Mouse (Mus musculus) cerebellum, postnatal 10 days (tissue): Measurements from ENCODE around the gene Orai1.
"Not testable (repeated sequence)": the region's sequence is repeated elsewhere in the genome, so short reads cannot be mapped to it uniquely, and the experiment has no call there.

ENCODE experiments used
- DNase-seq, 2 experiments: peaks; one replicate each; pipeline ENCODE4 v3.0.0; 2021; ENCODE audit warnings: mixed read lengths in 2 of 2

Gene Orai1

DNA sequence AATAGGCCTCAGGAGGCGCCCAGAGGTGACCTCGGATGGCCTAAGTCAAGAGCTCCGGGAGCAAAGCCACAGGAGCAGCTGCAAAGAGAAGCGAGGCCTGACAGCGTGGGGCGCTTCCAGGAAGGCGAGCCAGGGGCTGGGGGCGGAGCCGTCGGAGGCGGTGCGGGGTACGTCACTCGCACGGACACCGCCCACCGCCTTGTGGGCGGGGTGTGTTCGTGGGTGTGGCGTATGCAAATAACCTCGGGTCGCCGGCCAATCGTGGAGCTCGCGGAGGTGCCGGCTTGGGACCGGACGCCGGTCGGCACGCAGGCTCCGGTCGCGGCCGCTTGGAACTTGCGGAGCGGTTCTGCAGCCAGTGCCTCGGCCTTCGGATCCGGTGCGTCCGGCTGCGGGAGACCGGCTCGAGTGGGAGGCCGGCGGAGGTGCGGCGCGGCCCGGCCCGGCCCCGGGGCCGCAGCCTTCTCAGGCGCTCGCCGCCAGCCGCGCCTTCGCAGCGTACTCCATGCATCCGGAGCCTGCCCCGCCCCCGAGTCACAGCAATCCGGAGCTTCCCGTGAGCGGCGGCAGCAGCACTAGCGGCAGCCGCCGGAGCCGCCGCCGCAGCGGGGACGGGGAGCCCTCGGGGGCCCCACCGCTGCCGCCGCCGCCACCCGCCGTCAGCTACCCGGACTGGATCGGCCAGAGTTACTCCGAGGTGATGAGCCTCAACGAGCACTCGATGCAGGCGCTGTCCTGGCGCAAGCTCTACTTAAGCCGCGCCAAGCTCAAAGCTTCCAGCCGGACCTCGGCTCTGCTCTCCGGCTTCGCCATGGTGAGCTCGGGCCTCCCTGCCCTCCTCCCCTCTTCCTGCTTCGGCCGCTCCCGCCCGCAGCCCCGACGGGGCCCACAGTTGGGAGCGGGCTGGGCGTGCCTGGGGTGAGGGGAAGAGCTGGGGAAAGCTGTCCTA is at the start of gene Orai1:
Gene Orai1, plus strand, starts transcription at position 322 of the 949 bp plus-strand sequence.
- peak; percentile 98 to 99 for DNase-seq

DNA sequence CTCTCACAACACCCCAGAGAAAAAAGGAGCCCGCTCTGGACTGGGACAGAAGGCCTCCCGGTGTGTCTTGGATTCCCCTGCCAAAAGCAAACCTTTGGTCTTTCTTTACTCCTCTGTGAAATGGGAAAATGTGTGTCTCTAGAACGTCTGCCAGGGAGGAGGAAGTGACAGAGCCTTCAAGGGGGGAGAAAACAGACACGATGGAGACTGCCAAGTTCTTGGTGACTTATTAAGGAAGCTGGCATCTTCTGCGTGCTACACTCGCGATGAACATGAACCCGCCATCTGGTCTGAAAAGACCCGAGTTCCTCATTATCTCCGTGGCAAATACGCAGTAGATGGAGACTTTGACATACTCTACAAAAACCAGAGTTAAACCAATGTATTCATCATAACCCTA is 49.4 kb upstream of the Orai1 start:
- DNase-seq = peak; percentile 62 to 69

DNA sequence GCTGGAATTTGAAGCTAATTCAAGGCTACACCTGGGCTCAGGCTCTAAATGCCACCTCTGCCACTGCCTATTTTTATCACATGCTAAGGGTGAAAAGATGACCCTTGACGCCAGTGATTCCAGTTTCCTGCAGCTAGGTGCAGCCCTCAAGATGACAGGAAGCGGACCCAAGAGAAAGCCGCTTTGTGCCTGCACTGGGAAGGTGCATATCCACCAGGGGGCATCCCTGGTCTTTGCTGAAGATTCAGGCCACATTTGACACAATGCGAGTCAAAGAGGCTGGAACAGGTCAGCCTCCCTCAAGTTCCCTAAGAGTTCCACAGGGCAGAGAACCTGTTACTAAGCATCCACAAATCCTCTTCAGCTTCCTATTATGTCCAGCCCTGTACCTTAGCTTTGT is 46.6 kb upstream of the Orai1 start:
- peak; percentile 90 to 91 for DNase-seq

DNA sequence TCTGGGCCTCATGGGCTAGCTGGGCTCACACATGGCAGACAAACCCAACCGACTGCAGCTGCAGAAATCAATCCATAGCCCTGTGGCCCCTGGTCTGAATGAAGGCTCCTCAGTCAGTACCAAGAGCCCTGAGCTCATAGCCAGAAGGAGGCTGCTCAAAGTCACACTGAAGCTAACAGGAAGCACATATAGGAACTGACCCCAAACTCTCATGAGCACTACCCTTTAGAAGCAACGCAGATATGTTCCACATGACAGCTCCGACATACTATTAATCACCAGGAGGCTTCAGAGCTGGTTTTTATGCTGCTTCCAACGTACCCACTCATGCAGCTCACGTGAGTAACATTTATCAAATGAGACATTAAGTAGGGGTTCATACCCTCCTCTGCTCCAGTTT is 44.8 kb upstream of the Orai1 start:
- DNase-seq = no peak

DNA sequence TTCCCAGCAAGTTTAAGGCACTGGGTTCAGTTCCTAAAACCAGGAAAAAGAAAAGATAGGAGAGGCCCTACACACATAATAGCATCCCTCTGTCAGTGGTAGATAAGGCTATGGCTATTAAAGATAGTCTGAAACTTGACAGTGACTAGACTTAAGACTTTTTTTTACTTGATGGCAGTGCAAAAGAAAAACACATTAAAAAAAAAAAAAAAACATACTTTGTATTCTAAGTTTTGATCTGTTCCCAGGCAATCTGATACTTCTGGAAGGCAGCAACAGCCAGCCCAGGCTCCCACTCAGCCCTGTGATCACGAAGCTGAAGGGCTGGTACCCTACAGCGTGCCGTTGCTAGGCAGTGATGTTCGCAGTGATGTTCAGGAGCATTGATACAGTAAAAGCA is 43.4 kb upstream of the Orai1 start:
- no peak for DNase-seq

DNA sequence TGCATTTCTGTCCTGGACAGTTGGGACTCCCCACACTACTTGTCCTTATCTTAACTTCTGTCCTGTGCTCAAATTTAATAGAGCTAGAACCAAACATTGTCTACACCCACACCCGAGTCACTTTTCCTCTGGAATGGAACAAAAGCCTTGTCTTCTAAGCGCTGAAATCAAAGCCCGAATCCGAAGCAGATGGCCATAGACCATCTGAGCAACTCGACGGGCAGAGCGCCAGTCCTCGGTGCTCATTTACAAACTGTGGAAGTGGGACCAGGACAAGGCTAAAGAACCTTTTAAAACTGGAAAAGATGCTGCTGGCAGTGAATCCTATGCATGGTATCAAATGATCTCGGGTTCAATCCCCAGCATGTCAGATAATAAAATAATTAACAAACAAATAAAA is 42.8 kb upstream of the Orai1 start:
- DNase-seq = peak; percentile 89 to 91

DNA sequence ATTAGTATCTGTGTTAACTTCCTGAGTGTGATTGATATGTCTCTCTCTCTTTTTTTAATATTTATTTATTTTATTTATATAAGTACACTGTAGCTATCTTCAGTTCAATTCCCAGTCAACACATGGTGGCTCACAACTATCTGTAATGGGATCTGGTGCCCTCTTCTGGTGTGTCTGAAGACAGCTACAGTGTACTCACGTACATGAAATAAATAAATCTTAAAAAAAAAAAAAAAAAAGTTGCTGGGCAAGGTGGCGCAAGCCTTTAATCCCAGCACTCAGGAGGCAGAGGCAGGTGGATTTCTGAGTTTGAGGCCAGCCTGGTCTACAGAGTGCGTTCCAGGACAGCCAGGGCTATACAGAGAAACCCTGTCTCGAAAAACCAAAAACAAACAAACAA is 40.2 kb upstream of the Orai1 start:
- not testable (repeated sequence) for DNase-seq

DNA sequence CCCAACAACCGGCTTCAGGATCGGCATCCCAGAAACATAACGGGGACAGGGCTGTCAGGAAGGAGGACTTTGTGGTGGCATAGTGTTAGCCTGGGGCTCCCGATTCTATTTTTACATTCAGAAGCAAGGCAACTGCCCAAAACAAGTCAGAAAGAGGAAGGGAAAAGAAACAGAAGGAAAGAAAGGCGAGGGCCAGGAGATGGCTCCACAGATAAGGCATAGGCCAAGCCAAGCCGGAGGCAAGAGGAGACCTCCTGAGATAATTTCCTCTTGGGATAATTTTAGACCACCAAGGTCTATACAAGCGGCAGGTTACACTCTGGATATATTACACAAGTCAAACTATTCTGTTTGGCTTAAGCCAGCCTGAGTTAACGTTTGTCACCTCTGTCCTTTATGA is 35.9 kb upstream of the Orai1 start:
- no peak for DNase-seq

DNA sequence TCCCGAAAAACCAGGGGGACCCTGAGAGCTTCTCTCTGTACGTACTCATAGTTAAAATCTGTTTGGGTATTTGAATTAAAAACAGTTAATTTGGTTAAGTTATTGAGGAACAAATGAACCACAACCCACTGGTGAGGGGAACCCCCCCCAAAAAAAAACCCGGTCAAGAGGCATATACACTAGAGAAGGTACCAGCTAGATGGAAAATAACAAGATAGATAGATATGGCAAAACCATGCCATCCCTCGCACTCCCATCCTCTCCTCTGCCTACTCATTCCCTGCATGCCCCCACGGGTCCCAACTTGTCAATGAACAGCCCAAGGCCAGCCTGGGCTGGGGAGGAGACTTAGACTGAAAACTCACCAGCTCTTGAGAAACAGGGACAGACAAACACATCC is 30.4 kb upstream of the Orai1 start:
- DNase-seq = no peak

DNA sequence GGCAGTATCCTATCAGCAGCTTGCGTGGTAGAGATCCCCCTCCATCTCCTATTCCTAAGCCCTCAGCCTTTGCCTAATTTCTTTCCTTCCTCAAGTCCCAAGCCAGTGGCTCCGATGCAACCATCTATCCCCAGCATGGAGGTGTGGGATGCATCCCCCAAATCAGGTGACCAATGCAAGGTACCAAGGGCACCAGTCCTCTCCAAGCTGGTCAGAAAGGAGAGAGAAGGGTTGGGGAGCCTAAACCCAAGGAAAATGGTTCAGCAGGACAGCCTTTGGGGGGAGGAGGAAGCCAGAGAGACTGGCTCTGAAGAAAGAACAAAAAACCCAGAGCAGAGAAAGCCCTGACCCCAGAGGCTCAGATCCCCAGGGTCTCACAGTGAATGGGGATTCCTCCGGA is 29.6 kb upstream of the Orai1 start:
- no peak for DNase-seq

DNA sequence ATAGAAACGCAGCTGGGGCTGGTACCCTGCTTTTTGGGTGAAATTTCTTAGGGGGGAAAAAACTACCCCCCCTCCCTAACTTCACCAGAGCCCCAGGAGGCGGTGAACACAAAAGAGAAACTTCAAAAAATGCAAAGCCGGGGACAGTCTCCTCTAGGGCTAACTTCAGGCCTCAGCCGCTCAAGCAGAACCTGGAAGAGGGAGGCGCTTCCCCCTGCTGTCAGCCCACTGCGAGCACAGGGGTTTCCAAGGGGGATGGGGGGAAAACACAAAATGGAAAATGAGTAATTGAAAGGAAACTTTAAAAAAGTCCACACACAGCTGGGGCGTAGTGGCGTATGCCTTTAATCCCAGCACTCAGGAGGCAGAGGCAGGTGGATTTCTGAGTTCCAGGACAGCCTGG is 28.8 kb upstream of the Orai1 start:
- DNase-seq = no peak

DNA sequence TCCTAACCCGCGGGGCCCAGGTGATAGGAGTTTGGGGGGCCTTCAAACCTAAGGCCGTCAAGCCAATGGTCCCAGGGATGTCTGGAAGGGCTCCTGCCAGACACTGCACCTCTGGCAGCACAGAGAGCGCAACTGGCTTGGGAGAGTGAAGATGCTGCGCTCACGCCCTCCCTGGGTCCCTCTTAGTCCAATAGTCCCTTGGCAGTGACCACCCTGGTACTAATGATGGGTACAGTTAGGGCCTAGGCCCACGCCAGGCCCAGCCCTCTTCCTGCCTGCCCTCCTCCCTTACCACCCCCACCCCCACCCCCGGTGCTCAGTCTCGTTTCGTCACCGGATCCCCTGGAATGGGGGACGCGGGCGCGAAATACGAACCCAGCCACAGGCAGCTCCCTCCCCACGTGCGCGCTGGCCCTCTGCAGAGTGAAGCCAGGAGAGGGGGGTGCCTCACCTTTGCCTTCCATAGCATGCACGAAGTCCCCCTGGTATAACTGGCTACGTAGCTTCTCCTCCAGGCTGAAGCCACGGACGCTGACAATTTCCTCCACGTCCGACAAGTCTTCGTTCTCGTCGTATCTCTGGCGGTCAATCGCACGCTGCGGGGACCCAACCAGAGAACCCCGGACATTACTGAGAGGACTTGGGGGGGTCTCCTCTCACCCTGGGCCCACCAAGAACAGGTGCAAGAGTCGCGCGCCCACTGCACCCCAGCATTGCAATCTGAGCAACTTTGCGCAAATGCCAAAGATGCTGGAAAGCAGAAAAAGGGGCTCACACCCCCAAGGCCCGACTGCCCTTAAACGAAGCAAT is 27.5 kb upstream of the Orai1 start:
- peak; percentile 70 to 73 for DNase-seq

DNA sequence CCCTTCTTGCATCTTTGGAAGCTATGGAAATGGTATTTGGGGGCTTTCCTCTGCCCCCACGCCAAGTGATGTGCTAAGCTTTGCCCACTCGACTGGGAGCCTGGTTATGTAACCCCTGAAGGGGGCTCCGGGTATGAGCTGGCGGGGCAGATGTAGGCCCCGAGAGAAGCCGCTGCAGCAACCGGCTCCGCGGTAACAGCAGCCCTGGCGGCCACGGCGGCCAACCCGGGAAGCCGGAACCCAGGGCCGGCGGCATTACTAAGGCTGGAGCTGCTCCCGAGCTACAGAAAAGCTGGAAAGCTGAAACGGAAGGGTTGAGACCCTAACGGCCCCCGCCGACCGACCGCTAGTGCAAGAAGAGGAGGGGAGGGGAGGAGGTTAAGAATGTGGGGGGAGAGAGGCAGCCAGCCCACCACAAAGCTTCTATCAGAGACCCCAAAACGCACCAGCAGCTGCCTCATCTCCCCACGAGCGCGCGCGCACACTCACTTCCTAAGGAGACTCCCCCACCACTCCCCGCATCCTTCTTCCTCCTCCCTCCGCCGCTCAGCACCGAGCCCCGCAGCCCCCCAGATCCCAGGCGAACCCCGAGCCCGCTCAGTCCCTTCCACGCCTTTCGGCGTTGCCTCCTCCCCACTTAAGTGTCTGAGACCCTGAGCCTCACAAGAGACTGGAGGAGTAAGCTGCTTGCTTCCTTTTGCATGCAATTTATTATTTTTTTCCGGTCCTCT is 26.7 kb upstream of the Orai1 start:
- DNase-seq = peak; percentile 73 to 77

DNA sequence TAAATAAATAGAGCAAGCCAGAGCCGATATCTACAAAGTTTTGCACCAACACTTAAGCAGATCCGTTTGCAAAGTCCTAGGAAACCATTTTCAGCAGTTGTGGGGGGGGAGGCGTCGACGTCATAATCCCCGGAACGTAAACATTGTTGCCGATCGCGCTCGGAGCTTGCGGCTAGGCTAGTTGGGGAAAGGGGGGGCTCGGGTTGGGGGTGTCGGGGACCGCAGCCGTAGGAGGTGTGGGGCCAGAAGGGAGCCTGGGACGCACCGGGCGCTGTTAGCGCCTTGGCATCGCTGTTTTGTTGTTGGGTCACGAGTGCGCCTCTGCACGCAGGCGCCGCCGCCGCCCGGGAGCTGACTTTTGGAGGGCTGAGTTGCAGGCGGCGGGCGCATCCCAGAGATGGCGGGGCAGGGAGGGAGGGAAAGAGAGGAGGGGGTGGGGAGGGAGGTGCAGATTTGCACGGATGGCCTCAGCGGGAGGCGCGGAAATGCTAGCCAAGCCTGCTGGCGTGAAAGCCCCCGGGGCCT is 25.8 kb upstream of the Orai1 start:
- DNase-seq = peak; percentile 90 to 91

DNA sequence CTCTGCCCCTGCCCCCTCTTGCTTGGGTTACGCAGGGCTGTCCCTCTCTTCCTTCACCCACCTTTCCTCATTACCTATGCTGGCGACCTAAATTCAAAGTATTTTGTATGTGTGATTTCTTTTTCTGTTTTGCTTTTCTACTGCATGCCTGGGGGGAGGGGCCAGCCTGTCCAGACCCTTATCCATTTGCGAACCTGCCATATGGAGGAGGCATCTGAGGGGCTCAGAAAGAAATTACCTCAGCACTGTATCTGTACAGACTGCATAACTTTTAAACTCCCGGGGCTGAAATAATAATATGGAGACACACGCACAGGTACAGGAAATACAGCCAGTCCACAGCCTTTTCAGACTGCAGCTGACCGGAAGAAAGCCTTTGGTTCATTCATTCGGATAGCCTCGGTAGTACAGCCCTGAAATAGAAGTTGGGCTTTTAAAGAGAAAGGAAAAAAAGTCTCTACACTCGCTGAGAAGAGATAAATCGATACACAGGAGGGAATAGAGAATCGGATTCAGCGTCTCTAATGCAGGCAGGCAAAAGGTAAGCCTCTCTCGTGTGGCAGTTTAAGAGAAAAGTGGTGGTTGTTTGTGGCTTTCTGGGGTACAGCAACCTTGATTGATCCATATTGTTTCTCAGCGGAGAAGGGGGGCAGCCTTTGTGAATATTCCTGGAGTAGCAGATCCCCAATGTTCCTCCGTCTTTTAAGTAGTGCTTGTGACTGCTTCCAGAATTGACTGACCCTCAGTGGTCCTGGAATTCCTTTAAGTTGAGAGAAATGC is 25.1 kb upstream of the Orai1 start, which contains the start of gene Kdm2b:
Gene Kdm2b, minus strand, starts transcription at position 273 of the 780 bp plus-strand sequence.
- peak; percentile 76 to 79 for DNase-seq

DNA sequence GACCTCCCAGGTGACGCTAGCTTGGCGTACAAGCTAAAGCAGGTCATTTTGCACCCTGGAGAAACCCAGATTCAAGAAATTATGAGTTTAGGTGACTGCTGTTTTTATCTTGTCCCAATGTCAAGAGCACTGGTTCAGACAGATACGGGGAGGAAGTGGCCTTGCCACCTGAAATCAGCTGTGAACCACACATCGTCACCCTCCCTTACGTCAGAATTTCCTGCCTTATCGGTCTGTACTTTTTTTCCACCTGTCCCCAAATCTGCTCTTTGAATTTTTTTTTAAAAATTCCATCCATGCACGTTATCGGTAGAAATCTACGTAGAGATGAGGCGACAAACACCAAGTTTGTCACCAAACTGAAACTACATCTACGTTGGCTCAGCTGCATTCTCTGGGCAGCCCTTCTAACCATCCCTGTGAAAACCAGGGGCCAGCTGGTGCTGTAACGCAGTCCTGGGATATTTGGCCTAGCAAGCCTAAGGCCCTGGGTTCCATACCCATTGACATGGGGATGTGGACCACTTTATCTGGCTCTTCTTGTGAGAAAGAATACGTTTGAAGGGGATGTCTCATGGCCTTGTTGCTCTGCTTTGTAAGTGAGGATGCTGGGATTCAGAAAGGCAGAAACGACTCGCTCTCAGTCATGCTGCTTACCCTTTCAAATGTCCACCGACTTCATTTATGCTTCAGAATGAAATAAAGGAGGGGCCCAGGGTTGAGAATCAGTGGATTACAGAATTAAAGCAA is 24.3 kb upstream of the Orai1 start:
- peak; percentile 48 to 55 for DNase-seq

DNA sequence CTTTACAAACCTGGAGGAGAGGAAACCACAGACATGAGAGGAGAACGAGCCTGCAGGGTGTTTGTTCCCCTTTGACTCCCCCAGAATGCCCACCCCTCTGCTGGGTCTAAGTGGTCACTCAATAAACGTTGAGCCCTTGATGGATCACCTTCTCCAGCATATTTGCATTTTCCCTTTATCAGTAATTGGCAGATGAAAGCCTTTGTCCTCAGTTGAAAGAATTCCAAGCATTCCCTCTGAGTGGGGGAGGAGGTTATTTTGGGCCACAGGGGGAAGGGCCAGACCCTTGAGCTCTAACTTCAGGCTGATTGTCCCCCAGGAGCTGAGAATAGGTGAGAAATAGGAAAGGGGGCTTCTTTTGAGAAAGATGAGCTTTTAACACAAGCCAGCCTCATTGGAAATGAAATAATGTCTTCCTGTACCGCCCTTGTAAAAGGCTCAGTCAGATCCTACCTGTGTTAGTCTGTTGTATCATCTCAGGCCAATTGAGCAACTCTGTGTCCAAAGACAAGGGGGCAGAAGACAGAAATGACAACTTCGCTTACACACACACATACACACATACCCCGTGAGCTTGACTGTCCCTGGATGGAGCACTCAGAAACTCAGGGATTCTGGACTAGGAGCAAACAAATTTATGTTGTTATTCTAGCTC is 23.4 kb upstream of the Orai1 start:
- DNase-seq = peak in 1 of 2 experiments; percentile 45

DNA sequence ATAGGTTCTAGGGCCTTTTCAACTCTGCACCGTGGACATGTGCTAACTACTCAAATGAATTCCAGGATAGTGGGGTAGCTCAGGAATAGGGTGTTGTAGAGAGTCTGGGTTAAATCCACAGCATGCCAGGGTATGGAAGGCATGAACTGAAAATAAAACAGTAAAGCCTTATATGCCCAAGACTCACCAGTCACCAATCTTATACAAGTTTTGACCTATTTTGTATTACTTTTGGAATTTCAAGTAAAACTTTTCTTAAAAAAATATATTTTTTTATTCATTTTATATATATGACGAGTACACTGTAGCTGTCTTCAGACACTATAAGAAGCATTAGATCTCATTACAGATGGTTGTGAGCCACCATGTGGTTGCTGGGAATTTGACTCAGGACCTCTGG is 21.1 kb upstream of the Orai1 start:
- DNase-seq = no peak

DNA sequence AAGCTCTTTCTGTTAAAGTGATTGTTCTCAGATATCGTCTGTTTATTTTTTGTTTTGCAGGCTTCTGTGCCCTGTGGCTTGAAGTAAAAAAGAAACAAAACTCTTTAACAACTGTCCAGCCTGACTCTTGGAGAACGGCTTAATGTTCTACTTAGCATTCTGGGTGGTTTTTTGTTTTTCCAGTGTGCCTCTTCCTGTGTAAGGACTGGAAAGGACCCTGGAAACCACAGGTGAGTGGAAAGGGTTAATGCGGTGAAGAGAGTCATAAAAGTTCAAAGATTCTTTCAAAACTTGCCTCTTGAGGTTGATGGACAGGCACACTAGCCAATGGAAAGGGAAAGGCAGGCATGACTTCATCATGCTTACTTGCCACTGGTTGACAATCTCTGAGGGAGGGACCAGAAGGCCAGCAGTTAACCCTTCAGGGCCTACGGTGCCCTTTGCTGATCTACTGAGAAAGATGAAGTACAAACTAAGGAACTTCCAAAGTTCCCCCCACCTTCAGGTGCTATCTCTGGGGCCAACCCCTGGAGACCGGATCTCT is 20.5 kb upstream of the Orai1 start:
- DNase-seq = peak; percentile 89 to 90

DNA sequence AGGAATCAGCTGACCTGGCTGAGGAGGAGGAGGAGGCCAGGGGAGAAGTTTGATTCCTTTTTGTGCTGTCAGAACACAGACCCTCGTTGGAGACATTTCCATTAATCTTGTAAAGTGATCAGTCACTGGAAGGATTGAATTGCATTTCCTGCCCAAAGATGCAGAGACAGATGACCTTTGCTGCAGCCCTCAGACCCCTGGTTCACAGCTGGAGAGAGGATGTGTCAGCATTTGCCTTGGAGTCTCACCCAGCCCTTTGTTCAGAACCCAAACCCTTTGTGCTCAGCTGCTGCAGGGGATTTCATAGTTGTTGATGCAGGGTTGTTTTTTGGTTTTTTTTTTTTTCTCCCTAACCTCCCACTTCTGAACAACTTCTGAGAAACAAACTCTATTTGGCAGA is 20.0 kb upstream of the Orai1 start:
- no peak for DNase-seq
